Mouse (Mus musculus) brain, embryonic 14.5 days (tissue): ENCODE results near the gene Mrpl53. TPM values are rescaled to one million over a fixed set of nuclear protein-coding genes. Genes with fewer than 3 reads are reported as not detected.

Experiments
- DNase-seq: peaks from one replicate; pipeline ENCODE4 v3.0.0-alpha.2; 2011; ENCODE audit warnings: low read depth
- CTCF ChIP-seq: fragments of 200-500 bp; IDR thresholded peaks from 2 replicates; pipeline ENCODE4 v1.5.1; 2012; ENCODE audit warnings: inconsistent platforms, mild to moderate bottlenecking, moderate library complexity, borderline replicate concordance; ENCODE audit not compliant: insufficient read depth, insufficient read length; ENCODE audit errors: extremely low read depth
- POLR2A ChIP-seq: fragments of 200-500 bp; IDR thresholded peaks from 2 replicates; pipeline ENCODE4 v1.6.1; 2012; ENCODE audit warnings: mild to moderate bottlenecking, inconsistent platforms, borderline replicate concordance; ENCODE audit not compliant: poor library complexity, insufficient read depth, insufficient read length, severe bottlenecking; ENCODE audit errors: extremely low read depth
- polyA plus RNA-seq: library from polyadenylated mRNA; depleted of rRNA; stranded (reverse); fragments of >200 nt; gene quantifications from 2 replicates; pipeline ENCODE4 v1.2.3, GENCODE M21; 2012; rRNA removed

The Mrpl53 gene
- 99.0 and 142 TPM in 2 replicates for polyA plus RNA-seq

DNA sequence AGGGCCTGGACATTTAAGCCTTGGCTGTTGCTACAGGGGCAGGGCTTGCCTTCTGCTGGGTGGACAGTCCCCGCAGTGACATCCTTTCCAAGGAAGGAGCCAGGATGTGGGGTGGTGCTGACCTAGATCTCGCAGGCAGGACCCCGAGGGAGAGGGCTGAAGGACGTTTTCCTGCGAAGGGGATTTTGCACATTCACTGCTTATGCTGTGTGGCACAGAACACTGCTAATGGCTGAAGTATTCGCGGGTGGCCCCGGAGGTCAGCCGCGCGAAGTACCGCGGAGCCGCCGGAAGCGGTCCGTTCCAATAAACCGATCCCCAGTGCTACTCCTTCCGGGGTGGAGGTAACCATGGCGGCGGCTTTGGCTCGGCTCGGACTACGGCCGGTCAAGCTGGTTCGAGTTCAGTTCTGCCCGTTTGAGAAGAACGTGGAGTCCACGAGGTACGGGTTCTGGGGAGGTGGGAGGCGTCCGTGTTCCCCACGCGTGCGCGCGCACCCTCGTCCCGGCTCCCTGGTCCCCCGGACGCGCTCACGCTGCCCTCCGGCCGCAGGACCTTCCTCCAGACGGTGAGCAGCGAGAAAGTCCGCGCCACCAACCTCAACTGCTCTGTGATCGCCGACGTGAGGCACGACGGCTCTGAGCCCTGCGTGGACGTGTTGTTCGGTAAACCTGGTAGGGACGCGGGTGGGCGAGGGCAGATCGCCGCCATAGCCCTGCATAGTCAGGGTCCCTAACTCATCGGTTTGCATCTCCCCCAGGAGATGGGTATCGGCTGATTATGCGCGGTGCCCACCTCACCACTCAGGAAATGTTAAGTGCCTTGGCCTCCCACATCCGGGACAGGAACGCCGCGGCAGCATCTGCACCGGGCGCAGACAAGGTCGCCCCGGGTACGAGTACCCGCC is at the start of gene Mrpl53:
Gene Mrpl53 (plus strand): TSS at position 279 of the 907 bp plus-strand sequence.
- DNase-seq, result peak; percentile 89
- TF ChIP-seq POLR2A (peak; percentile 47; the same call in 1 of the 2 replicates), CTCF (no peak)

GRCm38 (mm10) chr6:83065995-83066394 is 42.8 kb upstream of the Mrpl53 start:
- no peak for DNase-seq
- TF ChIP-seq POLR2A (no peak), CTCF (no peak)

GRCm38 (mm10) chr6:83066441-83066840 is 42.4 kb upstream of the Mrpl53 start:
- DNase-seq, result no peak
- TF ChIP-seq CTCF (no peak), POLR2A (no peak)

GRCm38 (mm10) chr6:83068221-83068620 is 40.6 kb upstream of the Mrpl53 start:
- TF ChIP-seq CTCF (no peak), POLR2A (no peak)
- DNase-seq, result no peak

GRCm38 (mm10) chr6:83068706-83069487 is 39.9 kb upstream of the Mrpl53 start:
- no peak for DNase-seq
- no peak for TF ChIP-seq POLR2A
- TF ChIP-seq CTCF, result no peak

DNA sequence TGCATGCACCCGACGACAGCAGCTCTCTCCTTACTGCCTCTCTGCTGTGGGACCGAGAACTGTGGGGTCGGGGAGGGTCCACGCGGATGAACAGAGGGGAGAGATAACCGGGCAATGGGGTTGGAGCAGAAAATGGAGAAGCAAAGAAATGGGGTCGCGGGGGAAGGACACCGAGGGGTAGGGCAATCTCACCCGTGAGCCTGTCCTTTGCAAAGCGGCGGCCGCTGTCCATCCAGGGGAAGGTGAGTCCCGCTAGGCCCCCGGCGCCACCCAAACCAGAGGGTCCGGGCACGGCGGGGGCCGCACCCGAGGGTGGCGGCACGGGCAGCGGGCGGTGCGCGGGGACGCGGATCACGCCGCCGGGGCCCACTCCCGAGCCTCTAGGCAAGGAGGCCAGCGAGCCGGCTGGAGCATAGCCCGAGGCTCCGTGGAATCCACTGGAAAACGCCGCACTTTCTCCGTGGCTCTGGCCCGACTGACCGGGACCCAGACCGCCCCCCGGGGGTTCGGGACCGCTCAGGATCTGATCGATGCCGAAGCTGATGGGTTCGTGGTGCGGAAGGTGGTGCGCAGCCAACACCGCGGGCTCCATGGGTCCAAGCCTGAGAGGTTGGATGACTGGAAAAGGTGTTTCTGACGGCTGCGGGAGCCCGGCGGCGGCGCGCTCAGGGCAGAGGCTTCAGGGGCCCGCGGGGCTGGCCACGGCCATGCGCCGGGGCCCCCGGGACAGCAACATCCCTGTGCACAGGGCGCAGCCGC is 39.2 kb upstream of the Mrpl53 start:
- no peak for DNase-seq
- TF ChIP-seq CTCF (no peak), POLR2A (no peak)

GRCm38 (mm10) chr6:83070247-83070310 is 38.8 kb upstream of the Mrpl53 start, which contains the start of gene Tlx2:
Gene Tlx2 (minus strand): TSS chr6:83070293.
- TF ChIP-seq POLR2A (no peak), CTCF (no peak)
- no peak for DNase-seq

DNA sequence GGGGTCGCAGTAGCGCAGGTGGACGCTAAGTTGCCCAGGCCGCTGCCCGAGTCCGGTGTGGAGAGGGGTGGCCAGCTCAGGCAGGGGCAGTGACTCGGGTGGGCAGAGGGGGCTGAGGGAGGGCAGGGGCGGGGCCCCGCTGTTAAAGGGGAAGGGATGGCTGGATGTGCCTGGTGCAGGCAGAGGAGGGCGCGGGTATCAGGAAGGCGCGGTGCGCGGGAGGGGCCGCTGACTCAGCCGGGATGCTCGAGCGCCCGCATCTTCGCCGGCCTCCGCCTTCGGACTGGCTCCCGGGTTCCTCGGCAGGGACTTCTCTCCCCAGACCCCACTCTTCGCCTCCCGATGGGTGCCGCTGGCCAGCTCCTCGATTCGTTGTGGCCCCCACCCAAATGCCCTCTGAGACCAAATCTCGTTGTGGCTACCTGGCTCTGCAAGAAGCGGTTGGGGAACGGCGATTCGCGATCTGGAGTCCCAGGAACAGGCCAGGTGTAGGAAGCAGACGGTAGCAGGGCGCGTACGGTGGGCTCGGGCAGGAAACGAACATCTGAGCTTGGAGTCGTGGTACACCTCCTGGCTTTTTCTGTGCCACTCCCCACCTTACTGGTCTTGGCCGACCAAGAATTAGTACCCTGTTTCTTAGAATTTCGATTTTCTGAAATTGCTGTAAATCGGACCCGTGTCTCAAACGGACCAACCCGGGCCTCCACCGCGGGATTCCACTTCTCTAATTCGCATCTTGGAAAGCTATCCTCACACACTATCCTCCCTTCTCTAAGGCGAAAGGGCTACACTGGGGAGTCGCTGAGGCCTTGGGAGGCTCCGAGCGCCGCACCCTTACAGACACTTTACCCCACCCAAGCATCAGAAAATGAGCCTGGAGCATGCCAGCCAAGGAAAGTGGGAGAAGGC is 38.3 kb upstream of the Mrpl53 start:
- DNase-seq, result peak; percentile 62
- TF ChIP-seq CTCF, result no peak
- TF ChIP-seq POLR2A, result no peak

DNA sequence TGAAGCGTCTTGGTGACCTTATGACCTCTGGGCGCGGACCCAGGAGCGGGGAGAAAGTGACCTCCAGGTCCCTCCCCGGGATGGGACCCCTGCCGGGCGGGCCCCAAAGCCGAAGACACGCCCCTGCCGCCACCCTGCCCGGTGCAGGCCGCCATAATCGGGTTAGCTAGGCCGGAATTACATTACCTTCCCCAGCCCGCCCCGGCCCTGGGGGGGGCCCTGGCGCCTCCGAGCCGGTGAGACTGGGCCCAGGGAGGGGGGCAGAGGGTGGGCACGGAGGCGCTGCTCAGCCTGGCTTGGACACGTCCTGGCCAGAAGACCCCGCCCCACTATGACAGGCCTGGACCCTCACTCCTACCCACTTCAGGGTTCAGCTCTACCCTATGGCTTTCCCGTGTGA is 37.6 kb upstream of the Mrpl53 start:
- TF ChIP-seq CTCF (no peak), POLR2A (no peak)
- no peak for DNase-seq

DNA sequence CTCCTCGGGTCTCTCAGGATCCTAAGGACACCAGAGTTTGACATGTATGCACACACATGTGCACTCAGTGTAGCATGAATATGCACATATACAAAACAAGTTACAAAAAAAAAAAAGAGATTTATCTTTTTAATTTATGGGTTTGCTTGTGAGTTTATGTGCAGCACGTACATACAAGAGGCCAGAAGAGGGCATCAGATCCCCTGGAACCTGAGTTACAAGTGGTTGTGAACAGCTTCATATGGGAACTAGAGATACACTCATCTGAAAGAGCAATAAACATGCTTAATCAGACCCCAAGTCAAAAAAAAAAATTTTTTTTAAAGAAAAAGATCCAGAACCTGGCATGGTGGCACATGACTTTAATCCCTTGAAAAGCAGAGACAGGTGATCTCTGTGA is 33.9 kb upstream of the Mrpl53 start:
- DNase-seq, result peak; percentile 32

DNA sequence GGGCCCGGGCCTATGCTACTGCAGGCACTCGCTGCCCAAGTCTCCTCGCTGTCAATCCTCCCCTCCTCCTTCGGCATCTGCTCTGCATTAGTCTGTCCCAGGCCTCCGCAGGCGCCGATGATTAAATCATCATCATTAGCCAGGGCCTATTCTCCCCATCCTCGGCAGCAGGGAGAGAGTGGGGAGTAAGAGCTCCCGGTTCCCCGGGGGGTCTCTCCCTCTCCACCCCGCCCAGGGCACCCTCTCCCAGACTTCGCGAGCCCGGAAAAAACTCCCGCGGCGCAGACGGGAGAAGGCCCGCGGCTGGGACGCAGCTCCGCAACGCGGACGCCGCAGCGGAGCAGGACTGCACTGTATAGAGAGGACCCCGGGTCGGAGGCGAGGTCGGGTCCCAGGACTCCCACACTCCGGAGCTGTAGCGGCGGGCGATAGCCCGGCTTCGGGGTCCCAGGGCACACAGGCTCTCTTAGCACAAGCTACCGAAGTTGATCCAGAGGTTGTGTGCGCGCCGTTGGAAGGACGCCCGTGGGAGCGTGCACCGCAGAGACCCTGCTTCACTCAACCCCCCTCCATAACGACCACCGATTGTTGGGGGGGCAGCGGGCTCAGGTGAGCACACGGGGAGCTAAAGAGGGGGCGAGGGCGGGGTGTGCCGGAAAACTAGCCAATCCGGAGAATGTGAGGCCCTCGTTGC is 31.1 kb upstream of the Mrpl53 start, which contains the start of gene Pcgf1:
Gene Pcgf1 (plus strand): TSS at position 240 of the 694 bp plus-strand sequence.
- TF ChIP-seq POLR2A (no peak; the same call in 1 of the 2 replicates), CTCF (no peak)
- DNase-seq, result peak; percentile 53

More for the DNA sequence above, 33.9 kb upstream of the Mrpl53 start:
- TF ChIP-seq POLR2A (no peak), CTCF (no peak)
